Mouse (Mus musculus) layer of hippocampus, postnatal 10 days (tissue): ENCODE results near the gene Calhm4. TPM values are rescaled to one million over a fixed set of nuclear protein-coding genes. Genes with fewer than 3 reads are reported as not detected.
"Not testable (repeated sequence)": the region's sequence is repeated elsewhere in the genome, so short reads cannot be mapped to it uniquely, and the experiment has no call there.

ENCODE experiments used
- DNase-seq, 2 experiments: peaks; one replicate each; pipeline ENCODE4 v3.0.0; 2021; ENCODE audit warnings: low spot score in 2 of 2
- total RNA-seq, 2 experiments: library from RNA; stranded (reverse); gene quantifications; 2 replicates each; pipeline ENCODE4 v1.2.3; 2021

Calhm4 gene
- total RNA-seq, 2 experiments from 2014 or later: not detected

GRCm38 (mm10) chr10:33996686-33997085 lies 47.4 kb downstream of the Calhm4 start:
- not testable (repeated sequence) for DNase-seq

Other genes with a start within 250 kb of the Calhm4 start
- gene Sult3a1, start 186.6 kb downstream of the Calhm4 start, total RNA-seq: not detected
- gene Rsph4a, start 139.2 kb downstream of the Calhm4 start, total RNA-seq: 1 to 10 TPM; 6.2 to 7.1 TPM
- 10 to 100 TPM; 14.0 to 14.7 TPM for gene Zup1, start 93.0 kb downstream of the Calhm4 start, total RNA-seq
- 100 to 1,000 TPM; 102 to 107 TPM for gene Rwdd1, start 24.7 kb downstream of the Calhm4 start, total RNA-seq
- gene Trappc3l, start 6.7 kb downstream of the Calhm4 start, total RNA-seq: under 1 TPM; 0.80 TPM
- gene Calhm5, start 52.2 kb upstream of the Calhm4 start, total RNA-seq: 1 to 10 TPM; 2.1 to 2.2 TPM
- not detected for gene Calhm6, start 83.7 kb upstream of the Calhm4 start, total RNA-seq
- gene Dse, start 163.4 kb upstream of the Calhm4 start, total RNA-seq: 1 to 10 TPM; 9.4 to 9.6 TPM
- gene Tspyl1, start 237.9 kb upstream of the Calhm4 start, total RNA-seq: 100 to 1,000 TPM in 1 of 2 experiments, 10 to 100 TPM in 1; 97.2 to 102 TPM